Mouse (Mus musculus) kidney, postnatal 14 days (tissue): ENCODE results near the gene Lsamp.
A peak's percentile ranks its signal among the peaks of the same experiment; 100 is the strongest.

Experiments
- DNase-seq: peaks from one replicate; pipeline ENCODE4 v3.0.0; 2022; ENCODE audit warnings: mixed read lengths

Gene Lsamp

DNA sequence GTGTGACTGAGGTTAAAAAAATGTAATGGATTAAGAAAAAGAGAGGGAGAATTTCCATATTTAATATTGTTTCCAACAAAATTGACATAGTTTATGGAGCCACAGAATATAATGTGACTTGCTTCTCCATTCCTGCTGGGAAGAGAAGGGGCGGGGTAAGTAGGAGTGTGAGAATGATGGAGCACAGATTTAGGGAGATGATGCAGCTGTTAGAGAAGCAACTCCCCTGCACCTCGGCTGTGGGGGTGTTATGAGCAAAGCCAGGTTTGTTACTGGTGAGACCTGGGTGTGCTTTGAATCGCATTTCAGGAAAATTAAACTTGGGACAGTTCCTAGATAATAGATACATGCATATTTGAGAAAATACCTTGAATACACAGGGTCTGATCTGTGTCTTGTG is 987.2 kb downstream of the Lsamp start:
- no peak for DNase-seq

- no peak for DNase-seq
These were observed 989.9 kb downstream of the Lsamp start for GRCm38 (mm10) chr16:40974084-40974483.

- DNase-seq = no peak
These were observed 998.9 kb downstream of the Lsamp start for GRCm38 (mm10) chr16:40983026-40983425.

DNA sequence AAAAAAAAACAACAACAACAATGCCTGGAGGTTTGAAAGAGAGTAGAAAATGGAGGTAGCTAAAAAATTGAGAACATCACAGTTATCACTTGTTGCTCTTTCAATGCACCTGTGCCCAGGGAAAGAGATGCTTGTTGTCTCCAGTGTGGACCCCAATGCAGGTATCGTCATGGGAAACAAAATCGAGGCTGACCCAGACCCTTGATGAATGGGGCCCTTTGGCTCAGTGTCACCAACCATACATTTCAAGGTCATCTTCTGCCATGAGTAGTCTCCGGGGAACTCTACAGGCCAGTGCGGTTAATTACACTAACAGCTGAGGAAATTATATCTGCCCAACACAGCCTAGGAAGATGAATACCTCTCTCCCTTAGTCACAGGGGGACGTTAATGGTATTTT is 1023.4 kb downstream of the Lsamp start:
- no peak for DNase-seq

GRCm38 (mm10) chr16:41034746-41035145 is 1050.6 kb downstream of the Lsamp start:
- DNase-seq = no peak

DNA sequence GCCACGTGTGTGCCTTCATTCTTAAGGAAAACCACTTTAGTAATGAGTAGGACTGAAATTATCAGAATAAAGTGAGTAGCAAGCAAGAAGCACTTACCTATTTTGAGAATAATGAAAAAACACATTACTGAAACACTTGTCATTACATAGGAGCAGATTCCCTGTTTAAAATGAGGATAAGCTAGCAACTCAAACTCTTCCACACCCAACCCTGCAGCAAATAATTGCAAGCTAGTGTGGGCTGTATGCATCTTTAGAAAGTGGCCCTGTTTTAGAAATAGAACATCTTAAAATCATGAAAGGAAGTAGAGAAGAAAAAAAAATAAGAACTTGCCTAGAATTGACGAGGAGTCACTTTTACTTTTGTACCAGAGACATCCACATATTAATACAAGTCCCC is 1057.5 kb downstream of the Lsamp start:
- DNase-seq = no peak

GRCm38 (mm10) chr16:41063270-41063857 is 1079.2 kb downstream of the Lsamp start:
- DNase-seq = no peak

DNA sequence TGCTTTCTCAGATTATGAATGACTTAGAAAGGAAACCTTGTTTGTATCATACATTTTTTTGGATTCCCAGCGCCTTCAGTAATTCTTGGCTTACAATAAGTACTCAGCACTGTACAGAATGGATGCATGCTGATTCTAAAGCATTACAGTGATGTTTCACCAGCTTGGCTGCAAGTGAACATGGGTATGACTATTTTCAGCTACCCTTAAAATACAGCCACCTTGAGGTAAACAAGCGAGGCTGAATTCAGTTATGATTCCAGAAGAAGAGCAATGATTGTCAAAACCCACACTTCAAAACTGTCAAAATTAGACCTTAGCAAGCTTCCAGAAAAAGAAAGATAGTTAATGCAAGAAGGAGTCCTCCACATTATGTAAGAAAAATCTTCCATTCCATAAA is 1089.3 kb downstream of the Lsamp start:
- DNase-seq = no peak

GRCm38 (mm10) chr16:41088648-41089047 is 1104.5 kb downstream of the Lsamp start:
- no peak for DNase-seq

- DNase-seq = no peak
These were observed 1105.9 kb downstream of the Lsamp start for GRCm38 (mm10) chr16:41090092-41090491.

- DNase-seq = no peak
These were observed 1107.1 kb downstream of the Lsamp start for GRCm38 (mm10) chr16:41091259-41091658.

- no peak for DNase-seq
These were observed 1118.6 kb downstream of the Lsamp start for GRCm38 (mm10) chr16:41102805-41103204.

GRCm38 (mm10) chr16:41124361-41124760 is 1140.2 kb downstream of the Lsamp start:
- DNase-seq = no peak

GRCm38 (mm10) chr16:41125051-41125450 is 1140.9 kb downstream of the Lsamp start:
- no peak for DNase-seq

DNA sequence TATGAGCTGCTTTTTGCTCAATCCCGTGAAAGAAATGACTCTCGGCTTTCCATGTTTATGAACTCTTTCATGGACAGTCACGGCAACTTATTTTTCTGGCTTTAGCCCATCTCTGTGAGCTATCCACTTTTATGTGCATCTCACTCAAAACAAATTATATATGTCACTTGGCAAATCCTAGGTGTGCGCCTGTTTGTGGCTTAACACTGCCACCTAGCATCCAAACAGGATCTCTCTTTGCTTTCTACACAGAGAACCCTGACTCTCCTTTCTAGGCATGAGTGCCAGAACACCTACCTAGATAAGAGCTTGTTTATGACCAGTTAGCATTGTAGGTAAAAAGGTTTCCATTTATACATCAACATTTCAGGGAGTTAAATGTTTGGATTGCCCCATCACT is 1146.9 kb downstream of the Lsamp start:
- no peak for DNase-seq

- no peak for DNase-seq
These were observed 1188.7 kb downstream of the Lsamp start for GRCm38 (mm10) chr16:41172839-41173238.

GRCm38 (mm10) chr16:41179557-41179956 is 1195.4 kb downstream of the Lsamp start:
- no peak for DNase-seq

- no peak for DNase-seq
These were observed 1196.7 kb downstream of the Lsamp start for GRCm38 (mm10) chr16:41180867-41181266.

- no peak for DNase-seq
These were observed 1225.9 kb downstream of the Lsamp start for GRCm38 (mm10) chr16:41210055-41210454.

GRCm38 (mm10) chr16:41235829-41236228 is 1251.7 kb downstream of the Lsamp start:
- no peak for DNase-seq

DNA sequence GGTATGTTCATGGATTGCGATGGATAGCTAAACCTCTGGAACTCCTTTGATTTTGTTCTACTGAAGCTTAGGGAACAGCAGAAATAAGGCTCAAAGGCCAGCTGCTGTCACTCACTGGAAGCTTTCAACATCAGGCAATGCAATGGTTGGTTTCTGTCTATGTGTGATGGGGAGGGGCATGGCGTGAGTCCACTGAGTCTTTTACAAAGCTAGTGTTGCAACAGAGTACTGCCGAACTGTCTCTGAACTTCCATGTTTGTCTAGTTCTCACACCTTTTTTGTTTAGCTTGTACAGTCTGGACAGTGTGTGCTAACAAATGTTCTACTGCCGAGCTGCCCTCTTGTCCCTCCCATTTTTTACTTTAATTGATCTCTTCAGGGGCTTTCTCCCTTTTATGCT is 1258.7 kb downstream of the Lsamp start:
- DNase-seq = no peak

GRCm38 (mm10) chr16:41244711-41245110 is 1260.5 kb downstream of the Lsamp start:
- peak; percentile 23 for DNase-seq

- DNase-seq = peak; percentile 53
These were observed 1274.2 kb downstream of the Lsamp start for GRCm38 (mm10) chr16:41258145-41259035.

GRCm38 (mm10) chr16:41275999-41276671 is 1292.0 kb downstream of the Lsamp start:
- DNase-seq = no peak
